Mouse (Mus musculus) c-Kit-positive CD71-positive TER-119-negative erythroid progenitor cells, embryonic 14.5 days (primary cell): ENCODE data around the gene Gata3.

Source experiments
- DNase-seq: peaks from one replicate; pipeline ENCODE4 v3.0.0-alpha.2; 2013; ENCODE audit warnings: low read depth

Gata3 gene

DNA sequence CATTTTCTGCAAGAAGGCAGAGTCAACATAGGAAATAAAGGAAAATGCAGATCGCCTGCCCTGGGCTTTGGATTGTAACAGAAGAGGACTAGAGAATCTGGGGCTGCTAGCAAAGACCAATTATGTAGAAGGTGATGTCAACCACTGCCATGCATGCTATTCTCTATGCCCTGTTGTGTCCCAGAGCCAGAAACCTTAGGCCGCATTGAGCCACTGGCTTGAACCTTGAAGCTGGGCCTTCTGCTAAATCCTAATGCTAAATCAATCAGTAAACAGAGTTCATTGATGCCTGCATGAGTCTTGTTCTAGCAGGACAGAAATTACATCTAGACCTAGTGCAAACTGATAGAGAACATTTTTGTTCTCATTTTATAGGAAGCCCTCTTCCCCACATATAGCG lies 3.8 kb downstream of the Gata3 start:
- no peak for DNase-seq

DNA sequence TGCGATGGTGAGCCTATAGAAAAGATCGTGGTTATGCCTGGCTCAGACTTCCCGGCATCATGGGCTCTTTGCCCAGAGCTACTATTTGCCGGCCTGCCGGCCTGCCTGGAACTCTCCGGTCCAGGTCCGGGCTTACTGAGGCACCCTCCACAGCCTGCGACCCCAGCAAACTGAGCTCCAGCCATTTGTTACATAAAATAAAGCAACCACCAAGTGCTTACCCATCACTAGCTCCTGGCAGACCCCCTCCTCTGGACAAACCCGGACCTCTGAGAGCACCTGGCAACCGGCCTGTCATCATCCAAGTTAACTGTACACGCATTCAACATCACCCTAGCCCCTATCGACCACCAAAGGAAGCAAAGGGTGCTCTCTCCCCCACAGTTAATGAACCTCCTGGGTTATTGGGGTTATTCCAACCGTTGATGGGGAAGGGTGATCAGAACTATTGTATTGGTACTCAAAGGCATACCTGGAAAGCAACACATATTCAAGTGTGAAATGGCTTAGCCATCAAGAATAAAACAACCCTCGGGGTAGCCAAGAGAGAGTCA lies 4.5 kb downstream of the Gata3 start:
- no peak for DNase-seq

DNA sequence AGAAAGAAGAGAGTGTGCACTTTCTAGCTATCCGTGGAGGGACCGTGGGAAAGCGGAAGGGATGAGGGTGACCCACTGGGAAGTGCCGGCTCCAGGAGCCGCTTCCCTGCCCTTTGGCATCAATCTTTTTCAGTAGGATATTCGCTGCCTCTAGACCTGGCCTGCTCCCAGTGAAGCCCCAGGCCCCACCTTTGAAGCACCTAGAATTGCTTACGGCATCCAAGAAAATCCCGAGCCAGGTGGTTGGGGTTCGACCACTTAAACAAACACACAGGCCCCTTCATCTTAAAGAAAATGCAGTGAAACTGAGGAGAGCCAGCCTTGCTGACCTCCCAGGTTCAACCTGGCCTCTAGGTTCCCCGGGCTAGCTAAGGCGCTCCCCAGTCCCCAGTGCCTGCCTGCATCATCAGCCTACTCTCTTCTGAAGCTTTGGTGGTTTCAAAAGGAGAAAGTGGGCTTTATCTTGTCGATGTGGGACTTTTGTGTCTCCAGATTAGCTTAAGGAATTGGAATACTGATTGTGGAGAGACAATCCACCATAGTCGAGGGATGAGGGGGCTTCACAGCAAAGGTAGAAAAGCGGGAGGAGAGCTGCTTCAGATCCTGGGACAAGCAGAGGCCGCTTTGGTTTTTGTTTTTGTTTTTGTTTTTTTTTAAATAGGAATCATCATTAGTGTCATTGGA lies 5.2 kb downstream of the Gata3 start:
- DNase-seq = no peak

DNA sequence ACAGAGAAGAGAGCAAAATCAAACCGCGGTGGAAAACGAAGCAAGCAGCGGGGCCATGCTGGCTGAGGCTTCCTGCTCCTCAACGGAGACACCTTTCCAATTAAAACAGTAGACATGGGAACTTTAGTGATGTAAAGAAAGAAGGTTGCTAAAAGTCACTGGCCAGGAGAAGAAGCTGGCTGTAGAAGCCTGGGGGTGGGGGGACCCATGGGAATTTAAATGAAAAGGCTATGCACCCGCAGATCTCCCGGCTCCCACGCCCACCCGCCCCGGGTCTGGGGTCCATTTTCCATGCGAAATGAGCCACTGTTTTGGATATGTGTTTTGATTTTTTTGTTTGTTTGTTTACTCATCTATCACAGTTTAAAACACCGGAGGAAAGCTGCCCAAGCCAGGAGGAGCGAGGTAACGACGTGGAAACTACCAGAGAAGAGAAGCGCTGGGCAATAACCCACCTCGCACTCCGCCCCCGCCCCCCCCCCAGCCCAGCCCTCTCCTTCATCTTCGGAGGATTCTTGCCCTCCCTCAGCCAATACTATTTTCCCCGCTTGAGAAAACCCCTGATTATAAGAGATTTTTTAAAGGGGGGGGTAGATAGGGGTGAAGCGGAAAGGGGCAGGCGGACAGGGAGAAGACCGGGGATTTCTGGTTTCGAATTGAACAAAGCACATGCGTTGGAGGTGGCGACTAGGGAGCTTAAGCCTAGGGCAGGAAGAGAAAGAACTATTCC lies 5.9 kb downstream of the Gata3 start:
- no peak for DNase-seq

DNA sequence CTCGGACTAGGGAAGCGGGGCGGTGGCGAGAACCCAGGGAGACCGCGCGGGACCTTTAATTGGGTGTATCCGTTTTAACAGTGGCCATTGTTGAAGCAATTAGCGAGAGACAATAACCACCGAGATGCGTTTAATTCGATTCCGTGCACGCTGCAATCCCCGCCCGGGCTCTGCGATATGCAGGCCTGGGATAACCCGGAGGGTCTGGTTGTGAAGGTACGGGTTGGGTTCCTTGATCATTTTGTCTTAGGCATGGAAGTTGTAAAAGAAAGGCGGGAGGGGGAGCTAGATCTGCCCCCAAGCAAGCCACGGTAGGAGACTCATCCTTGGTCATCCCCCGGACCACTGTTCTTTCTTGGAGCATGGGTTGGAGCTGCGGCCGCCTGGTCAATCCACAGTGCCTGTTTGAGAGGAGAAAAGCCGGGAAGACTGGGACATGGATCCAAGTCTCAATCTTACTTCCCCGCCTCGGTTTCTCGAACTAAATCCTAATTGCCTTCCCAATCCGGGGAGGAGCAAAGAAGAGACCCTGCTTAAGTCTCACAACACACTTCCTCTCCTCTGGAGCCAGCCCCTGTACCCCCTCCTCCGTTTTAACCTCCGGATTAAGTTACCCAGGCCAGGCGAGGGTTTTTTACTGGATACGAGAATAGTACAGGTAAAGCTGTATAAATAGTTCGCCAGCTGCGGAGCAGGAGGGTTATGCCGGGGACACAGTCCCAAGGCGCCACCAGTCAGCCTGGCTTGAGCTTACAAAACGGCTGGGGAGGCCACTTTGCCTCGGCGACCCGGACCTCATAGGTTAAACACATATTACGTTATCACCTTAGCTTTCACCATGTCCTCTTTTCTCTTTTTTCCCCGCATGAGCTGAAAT lies 6.7 kb downstream of the Gata3 start:
- no peak for DNase-seq

DNA sequence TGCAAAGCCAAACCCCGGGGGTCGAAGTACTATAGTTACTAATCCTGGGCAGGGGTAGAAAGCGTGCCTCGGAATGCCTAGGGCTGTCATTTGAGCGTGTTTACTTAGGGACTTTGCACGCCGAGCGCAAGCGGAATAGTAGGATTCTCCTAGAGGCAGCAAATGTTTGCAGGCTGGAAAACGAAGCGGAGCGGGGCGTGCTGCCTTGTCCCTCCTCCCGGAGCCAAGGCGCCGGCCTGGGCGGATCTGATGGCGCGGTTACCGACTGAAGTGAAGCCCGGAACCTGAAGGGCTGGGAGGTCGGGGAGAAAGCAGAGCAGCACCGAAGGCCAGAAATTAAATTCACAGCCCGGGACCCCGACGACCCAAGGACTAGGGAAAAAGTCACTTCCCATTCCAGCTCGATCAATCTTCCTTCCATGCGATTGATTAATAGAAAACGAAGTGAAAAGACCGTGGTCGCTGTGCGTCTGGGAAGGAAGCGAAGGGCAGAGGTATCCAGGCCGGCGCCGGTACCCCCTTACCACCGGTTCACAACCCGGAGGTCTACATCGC lies 7.4 kb downstream of the Gata3 start:
- DNase-seq = no peak

DNA sequence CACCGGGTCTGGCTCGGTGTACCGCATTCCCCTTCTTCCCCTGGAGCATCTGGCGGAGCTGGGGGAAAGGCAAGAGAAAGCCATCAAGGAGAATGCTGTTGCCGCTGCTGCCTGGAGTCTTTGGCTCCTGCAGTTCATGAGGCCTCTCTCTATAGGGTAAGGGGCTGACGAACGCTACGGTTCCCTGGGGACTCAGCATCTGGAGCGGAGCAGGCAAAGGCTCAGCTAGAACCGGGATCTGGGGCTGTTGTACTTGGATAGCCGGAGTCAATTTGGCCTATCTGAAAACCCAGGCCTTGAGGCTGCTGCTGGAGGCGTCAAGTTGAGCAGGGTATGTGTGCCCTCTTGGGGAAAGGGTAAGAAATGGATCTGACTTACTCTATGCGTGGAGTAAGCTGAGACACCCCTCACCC lies 8.2 kb downstream of the Gata3 start:
- no peak for DNase-seq

DNA sequence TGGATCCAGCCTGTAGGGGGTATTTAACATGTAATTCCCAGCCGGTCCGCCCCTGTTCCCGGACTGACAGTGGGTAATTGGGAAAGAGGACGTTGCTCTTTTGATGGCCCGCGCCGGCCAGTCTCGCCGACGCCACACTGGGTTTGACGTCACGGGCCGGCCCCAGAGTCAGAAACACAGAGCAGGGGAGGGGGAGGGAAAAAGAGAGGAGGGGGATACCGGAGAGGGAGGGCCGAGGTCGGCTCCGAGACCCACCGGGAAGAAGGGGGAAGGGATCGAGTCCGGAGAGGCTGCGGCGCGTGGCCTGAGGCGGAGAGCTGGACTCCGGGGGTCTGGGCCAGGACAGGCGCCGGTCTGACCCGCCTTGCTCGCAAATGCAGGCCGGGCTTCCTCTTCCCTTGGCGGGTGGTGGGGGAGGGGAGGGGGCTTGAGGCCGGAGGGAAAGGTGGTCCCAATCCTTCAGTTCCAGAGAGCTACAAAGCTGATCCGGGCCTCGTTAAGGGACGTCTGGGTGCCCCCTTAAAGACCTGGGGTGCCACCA lies 8.7 kb downstream of the Gata3 start, which contains the start of gene 4930412O13Rik:
TSS of gene 4930412O13Rik (plus strand) at position 202 of the 541 bp plus-strand sequence.
- DNase-seq = no peak

DNA sequence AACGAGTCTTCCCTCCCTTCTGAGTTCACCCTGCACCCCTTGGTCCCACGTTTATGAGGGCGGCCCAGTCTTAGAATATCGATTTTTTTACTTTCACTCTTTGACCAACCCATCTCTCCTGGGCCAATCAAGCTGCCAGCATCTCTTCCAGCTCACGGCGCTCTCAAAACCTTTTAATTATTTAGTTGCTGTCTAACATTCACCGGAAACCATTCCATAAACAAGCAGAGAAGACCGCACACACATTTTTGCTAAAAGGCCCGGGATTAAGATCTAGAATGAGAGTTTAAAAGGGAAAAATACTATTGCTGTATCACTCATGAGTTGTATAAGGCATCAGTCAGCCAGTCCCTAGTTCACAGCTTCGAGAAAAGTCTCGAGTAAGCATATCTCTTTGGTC lies 9.6 kb downstream of the Gata3 start:
- no peak for DNase-seq

DNA sequence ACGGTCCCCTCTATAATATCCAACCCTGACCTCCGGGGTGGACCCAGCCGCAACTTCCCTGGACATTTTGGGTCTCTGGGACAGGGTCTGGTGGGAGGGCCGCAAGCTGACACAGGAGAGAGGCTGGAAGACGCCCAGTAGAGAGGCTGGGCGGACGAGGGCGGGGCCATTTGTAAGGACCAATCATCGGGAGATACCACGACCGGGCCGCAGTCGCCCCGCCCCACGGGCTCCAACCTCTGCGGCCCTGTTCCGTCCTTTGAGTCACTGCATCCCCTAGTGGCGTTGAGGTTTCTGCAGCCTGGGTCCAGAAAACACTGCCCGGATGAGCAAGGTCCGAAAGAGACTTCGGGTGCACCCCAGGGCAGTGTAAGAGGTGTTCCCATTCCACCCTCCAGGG lies 10.3 kb downstream of the Gata3 start:
- DNase-seq = peak; percentile 80

DNA sequence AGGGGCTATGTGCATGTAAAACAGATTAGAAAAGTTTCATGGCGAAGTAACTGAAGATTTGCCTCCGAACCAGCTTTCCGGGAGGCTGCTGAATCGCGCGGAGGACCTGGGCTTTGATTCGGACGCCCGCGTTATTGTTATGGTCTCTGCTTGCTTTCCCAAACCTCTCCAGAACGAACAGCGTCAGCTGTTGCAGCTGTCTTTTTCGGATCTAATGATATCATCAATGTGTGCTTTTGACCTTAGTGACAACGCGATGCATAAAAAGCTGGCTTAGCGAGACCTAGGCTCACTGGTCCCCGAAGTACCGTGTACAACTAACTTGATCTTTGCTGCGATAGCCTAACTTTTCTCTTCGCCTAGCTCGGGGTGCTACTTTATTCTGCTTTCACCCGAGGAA lies 10.7 kb downstream of the Gata3 start:
- DNase-seq = no peak

DNA sequence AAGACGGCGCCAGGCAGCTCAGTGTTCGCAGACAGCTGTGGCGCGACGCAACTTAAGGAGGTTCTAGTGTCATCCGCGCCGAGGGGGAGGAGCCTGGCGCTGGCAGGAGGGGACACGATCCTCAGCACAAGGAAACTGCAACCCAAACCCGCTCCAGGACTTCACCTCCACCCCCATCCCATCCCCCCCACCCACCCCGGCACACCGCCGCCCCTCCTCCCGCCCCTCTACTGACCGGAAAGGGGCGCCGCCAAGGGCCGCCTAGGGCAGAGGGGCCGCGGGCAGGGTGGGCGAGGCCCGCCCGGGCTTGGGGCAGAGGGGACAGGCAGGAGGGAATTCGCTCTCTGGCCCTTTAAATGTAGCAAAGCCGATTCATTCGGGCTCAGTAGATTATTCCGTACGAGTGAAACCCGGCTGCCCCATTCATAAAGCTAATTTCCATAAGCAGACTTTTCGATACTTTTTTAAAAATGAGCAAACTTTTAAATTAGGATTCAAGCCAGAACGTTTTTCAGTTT lies 11.2 kb downstream of the Gata3 start:
- no peak for DNase-seq

DNA sequence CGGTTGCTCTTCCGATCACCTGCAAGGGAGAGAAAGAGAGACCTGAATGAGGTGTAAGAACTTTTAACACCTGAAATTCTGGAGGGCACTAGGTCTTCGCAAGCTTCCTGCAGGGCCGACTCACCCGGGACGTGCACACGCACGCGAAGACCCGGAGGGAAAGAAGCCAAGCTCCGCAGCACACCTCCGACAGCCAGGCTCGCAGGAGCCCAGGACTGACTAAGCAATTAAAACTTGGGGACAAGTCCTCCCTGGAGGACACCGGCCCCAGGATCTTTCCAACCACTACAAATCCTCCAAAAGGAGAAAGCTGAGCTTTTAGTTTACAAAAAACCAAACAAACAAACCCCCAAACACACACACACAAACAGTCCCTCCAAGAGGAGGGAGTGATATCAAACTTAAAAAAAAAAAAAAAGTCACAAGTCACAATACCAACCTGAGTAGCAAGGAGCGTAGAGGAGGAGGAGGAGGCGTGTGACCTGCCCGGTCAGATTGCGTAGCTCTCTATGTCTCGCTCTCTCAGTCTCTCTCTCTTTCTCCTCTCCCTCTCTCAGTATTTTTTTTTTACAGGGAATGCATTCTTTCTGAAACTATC lies 11.8 kb downstream of the Gata3 start:
- DNase-seq = no peak

DNA sequence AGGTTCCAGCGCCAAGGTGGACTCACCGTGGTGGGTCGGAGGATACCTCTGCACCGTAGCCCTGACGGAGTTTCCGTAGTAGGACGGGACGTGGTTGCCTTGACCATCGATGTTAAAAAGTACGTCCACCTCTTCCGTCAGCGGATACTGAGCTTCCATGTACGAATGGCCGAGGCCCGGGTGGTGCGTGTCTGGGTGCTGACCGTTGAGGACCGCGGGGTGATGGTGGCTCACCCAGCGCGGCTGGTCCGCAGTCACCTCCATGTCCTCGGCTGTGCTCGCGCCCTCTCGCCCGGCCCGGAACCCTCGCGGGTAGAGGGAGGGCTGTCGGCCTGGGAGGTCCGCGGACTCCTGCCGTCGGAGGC lies 12.5 kb downstream of the Gata3 start:
- no peak for DNase-seq

DNA sequence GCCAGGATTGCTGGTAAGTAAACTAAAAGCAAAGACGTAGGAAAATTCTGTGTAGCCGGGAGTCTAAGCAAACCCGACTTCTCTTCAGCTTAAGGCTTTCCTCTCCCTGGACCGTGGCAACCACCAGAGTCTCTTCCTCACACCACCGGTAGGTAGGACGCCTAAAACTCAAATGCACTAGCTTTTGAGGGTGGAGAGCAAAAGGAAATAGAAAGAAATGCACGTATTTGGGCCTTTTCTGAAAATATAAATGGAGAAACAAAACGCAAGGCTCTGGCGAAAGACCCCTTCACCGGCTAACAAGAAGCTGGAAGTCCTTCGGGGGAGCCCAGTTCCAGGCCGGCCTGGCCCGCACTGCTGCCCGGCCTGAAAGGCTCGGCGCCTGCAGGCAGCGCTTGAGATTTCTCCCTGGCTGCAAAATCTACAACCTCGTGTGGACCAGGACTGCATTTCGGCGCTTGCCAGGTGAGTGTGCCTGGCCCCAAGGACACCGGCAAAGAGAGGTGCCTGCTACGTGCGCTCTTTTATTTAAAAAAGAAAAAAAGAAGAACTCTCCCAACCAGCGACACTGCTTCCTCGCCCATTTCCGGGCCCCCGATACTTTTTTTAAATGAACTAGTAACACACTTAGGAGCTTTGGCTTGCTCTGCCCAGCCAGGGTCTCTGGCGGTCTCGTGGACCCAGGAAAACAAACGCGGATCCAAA lies 13.1 kb downstream of the Gata3 start:
- no peak for DNase-seq

DNA sequence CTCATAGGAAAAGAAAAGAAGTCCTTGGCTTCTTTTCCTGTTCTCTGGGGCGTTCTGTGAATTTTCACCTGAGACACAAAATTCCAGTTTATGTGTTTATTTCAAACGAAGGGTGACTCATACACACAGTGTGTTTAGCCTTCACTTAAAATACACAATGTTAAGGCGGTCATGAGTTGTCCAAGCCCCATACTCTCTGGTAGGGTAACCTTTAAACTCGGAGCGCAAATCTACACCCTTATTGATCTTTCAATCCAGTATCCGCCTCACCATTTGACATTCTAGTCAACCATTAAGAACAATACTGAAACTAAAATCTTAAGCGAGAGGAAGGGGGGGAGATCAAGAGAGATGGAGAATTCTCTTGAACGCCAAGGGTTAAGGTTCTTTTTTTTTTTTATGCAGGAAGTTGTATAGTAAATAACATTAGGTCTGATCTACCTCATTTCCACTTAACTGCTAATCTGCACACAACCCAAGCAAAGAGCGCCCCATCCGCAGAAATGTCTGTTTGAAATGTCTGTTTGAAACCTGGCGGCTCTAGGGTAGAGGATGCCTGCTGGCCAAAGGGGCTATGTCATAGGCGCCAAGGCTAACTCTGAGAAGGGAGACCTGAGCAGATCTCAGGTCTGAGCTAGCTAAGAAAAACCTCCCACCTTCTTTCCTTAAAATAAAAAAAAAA lies 14.0 kb downstream of the Gata3 start:
- no peak for DNase-seq

DNA sequence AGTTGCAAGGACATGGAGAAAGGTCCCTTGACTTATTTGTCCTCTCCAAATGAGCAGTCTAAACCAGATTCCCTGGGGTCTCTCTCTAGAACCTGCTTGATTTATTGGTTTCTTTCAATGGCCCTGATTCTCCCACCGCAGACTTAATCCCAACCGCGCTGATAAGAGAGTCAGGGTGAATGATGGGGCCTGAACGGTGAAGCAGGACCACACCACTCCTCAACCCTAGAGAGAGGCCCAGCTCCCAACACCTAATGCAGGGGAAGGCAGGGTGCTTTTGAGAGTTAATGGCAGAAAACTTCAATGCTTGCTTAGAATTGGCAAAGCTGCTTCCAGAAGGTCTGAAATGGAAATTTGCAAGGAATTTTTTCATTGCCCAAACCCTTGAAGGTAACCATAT lies 14.6 kb downstream of the Gata3 start:
- no peak for DNase-seq

DNA sequence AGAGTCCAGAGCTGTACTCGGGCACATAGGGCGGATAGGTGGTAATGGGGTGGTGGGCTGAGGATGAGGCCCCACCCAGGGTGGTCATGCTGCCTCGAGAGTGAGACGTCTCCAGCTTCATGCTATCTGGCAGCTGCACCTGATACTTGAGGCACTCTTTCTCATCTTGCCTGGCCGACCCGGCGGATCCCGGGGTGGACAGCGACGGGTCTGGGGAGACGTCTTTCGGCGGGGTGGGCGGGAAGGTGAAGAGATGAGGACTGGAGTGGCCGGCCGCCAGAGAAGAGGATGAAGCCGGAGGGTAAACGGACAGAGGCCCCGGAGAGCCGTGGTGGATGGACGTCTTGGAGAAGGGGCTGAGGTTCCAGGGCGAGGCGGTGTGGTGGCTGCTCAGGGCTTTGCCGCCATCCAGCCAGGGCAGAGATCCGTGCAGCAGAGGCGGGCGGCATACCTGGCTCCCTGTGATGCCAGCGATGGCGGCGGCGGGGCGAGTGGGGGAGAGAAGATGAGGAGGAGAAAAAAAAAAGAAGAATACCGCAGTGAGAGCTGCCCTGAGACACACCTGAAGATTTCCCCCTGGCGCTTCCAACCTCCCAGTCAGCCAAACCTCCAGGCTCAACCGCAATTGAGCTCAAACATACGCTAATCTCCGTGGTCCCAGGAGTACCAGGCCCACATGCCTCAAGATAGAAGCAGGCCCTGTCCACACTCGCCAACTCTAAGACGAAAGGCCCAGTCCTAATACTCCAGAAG lies 15.2 kb downstream of the Gata3 start:
- no peak for DNase-seq

DNA sequence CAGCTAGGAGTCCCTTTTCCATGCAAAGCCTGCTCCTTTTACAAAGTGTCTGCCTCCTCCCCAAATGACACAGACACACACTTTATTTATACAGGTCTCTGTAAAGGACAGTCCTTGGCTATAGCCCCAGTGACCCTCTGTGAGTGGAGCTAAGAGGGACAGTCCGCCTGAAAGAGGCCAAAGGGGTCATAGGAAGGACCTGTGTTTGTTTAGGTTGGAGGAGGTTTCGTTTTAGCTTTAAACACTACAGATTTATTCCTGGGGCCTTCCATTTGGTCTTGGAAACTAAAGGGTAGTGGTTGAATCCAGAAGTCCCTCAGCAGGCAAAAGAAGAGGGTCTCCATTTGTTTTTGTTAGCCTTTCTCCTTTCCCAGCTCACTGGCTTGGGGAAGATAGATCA lies 16.1 kb downstream of the Gata3 start:
- DNase-seq = no peak
